Mouse (Mus musculus) kidney, postnatal 0 days (tissue): Measurements from ENCODE around the gene Rsph10b. TPM values are rescaled to one million over a fixed set of nuclear protein-coding genes. Genes with fewer than 3 reads are reported as not detected.
A peak's percentile ranks its signal among the peaks of the same experiment; 100 is the strongest.

Experiments used
- ATAC-seq: fragments of 200-750 bp; cut with Nextera tagmentation; replicated peaks from 2 replicates; pipeline ENCODE4 v1.8.0; 2017; ENCODE audit warnings: low read depth, moderate number of reproducible peaks, moderate TSS enrichment, moderate library complexity; ENCODE audit not compliant: low FRiP score
- DNase-seq: peaks from one replicate; pipeline ENCODE4 v3.0.0-alpha.2; 2016; ENCODE audit warnings: low spot score
- H3K27ac ChIP-seq: fragments of 300-500 bp; sonication (generic); 2 replicates; pipeline ENCODE4 v1.5.1; 2014; ENCODE audit warnings: mild to moderate bottlenecking
- H3K27me3 ChIP-seq: fragments of 300-500 bp; sonication (generic); 2 replicates; pipeline ENCODE4 v1.6.1; 2014; ENCODE audit warnings: low read length, mixed read lengths; ENCODE audit not compliant: insufficient read depth
- H3K36me3 ChIP-seq: fragments of 300-500 bp; sonication (generic); 2 replicates; pipeline ENCODE4 v1.6.1; 2014; ENCODE audit warnings: low read length, mixed read lengths; ENCODE audit not compliant: insufficient read depth
- H3K4me1 ChIP-seq: fragments of 300-500 bp; sonication (generic); replicated peaks from 2 replicates; pipeline ENCODE4 v1.6.1; 2014; ENCODE audit warnings: antibody characterized with exemption, low read length, mixed read lengths; ENCODE audit not compliant: insufficient read depth
- H3K4me2 ChIP-seq: fragments of 300-500 bp; sonication (generic); 2 replicates; pipeline ENCODE4 v1.6.1; 2014; ENCODE audit warnings: mild to moderate bottlenecking, low read length, moderate library complexity, mixed read lengths
- H3K4me3 ChIP-seq: fragments of 300-500 bp; sonication (generic); replicated peaks from 2 replicates; pipeline ENCODE4 v1.5.1; 2014; ENCODE audit warnings: low read depth, low read length
- H3K9ac ChIP-seq: fragments of 300-500 bp; sonication (generic); 2 replicates; pipeline ENCODE4 v1.6.1; 2014; ENCODE audit warnings: low read depth, low read length
- H3K9me3 ChIP-seq: fragments of 300-500 bp; sonication (generic); replicated peaks from 2 replicates; pipeline ENCODE4 v1.6.1; 2016; ENCODE audit warnings: low read length, inconsistent platforms, mixed read lengths
- CTCF ChIP-seq: IDR thresholded peaks from 2 replicates; pipeline ENCODE4 v1.5.1; 2016; ENCODE audit warnings: antibody characterized with exemption, low read depth, mild to moderate bottlenecking, moderate library complexity
- WGBS: fragments of 180-500 bp; shearing (Covaris S2); extraction: QIAGEN DNeasy Blood & Tissue Kit; methylation state at CpG from one replicate; pipeline ENCODE4 v1.1.7; 2014; 5-methylcytosine and 5-hydroxymethylcytosine counted together
- polyA plus RNA-seq: library from polyadenylated mRNA; unstranded; fragments of >200 nt; fragmentation: Nextera tagmentation; extraction: Ambion mirVana; gene quantifications from 2 replicates; pipeline ENCODE4 v1.2.1, GENCODE M21; 2015

Gene Rsph10b
- polyA plus RNA-seq, 1 experiment from 2014 or later: 1.8 TPM

- Histone ChIP-seq H3K9me3 (no peaks in the 10 kb centered on the region), H3K36me3 (peaks cover 20% of the 10 kb centered on the region), H3K27ac (no peak overlapping the region), H3K9ac (no peak overlapping the region), H3K4me1 (no peaks in the 10 kb centered on the region), H3K27me3 (no peaks in the 10 kb centered on the region), H3K4me3 (no peak overlapping the region), H3K4me2 (peak overlapping the region; percentile 58; the same call in 1 of the 2 replicates)
- DNase-seq: no peak
- no peak for TF ChIP-seq CTCF
- WGBS: 67% methylated on average over 3 of the region's 3 CpGs
- ATAC-seq: peak; percentile 5; the same call in 1 of the 2 replicates
Observed at GRCm38 (mm10) chr5:144015312-144015650, 82.4 kb downstream of the Rsph10b start.

- no peak overlapping the region for H3K4me3 ChIP-seq
Observed at GRCm38 (mm10) chr5:144015845-144016244, 83.0 kb downstream of the Rsph10b start.

GRCm38 (mm10) chr5:144026620-144027263 is 93.9 kb downstream of the Rsph10b start, which contains the start of gene Ocm:
Gene Ocm (minus strand): TSS chr5:144026670.
- WGBS: 58% methylated on average over 11 of the region's 11 CpGs
- no peak within 1 kb of the TSS for H3K27ac ChIP-seq
- H3K9ac ChIP-seq: no peak within 1 kb of the TSS
- no peaks in the 10 kb centered on the region for H3K4me1 ChIP-seq
- no peak within 1 kb of the TSS for H3K4me2 ChIP-seq
- H3K27me3 ChIP-seq: no peaks in the 10 kb centered on the region
- H3K4me3 ChIP-seq: no peak within 1 kb of the TSS
- no peaks in the 10 kb centered on the region for H3K9me3 ChIP-seq
- no peak for TF ChIP-seq CTCF
- H3K36me3 ChIP-seq: no peaks in the 10 kb centered on the region
- DNase-seq: peak; percentile 32
- ATAC-seq: no peak

More at GRCm38 (mm10) chr5:144015845-144016244, 83.0 kb downstream of the Rsph10b start:
- no peak overlapping the region for H3K27ac ChIP-seq
- no peaks in the 10 kb centered on the region for H3K9me3 ChIP-seq
- no peak for TF ChIP-seq CTCF
- no peak overlapping the region for H3K9ac ChIP-seq
- ATAC-seq (no peak), DNase-seq (no peak)
- no peaks in the 10 kb centered on the region for H3K27me3 ChIP-seq
- WGBS: 49% methylated on average over 9 of the region's 9 CpGs
- H3K4me1 ChIP-seq: no peaks in the 10 kb centered on the region
- H3K36me3 ChIP-seq: peaks cover 15% of the 10 kb centered on the region
- no peak overlapping the region for H3K4me2 ChIP-seq

GRCm38 (mm10) chr5:144032491-144032890 is 99.7 kb downstream of the Rsph10b start:
- Histone ChIP-seq H3K9me3 (no peaks in the 10 kb centered on the region), H3K36me3 (no peaks in the 10 kb centered on the region), H3K9ac (no peak overlapping the region), H3K4me2 (no peak overlapping the region), H3K27ac (no peak overlapping the region), H3K27me3 (no peaks in the 10 kb centered on the region), H3K4me3 (no peak overlapping the region), H3K4me1 (no peaks in the 10 kb centered on the region)
- ATAC-seq (no peak; the same call in 1 of the 2 replicates), DNase-seq (peak; percentile 81)
- WGBS: 37% methylated on average over 7 of the region's 7 CpGs
- no peak for TF ChIP-seq CTCF

GRCm38 (mm10) chr5:144034567-144034966 is 101.7 kb downstream of the Rsph10b start:
- TF ChIP-seq CTCF: no peak
- H3K36me3 ChIP-seq: no peaks in the 10 kb centered on the region
- H3K27ac ChIP-seq: no peak overlapping the region
- 59% methylated on average over 7 of the region's 7 CpGs for WGBS
- H3K4me2 ChIP-seq: no peak overlapping the region
- no peak for DNase-seq
- no peak overlapping the region for H3K9ac ChIP-seq
- no peaks in the 10 kb centered on the region for H3K9me3 ChIP-seq
- no peak overlapping the region for H3K4me3 ChIP-seq
- no peaks in the 10 kb centered on the region for H3K27me3 ChIP-seq
- no peak for ATAC-seq
- H3K4me1 ChIP-seq: no peaks in the 10 kb centered on the region

Other genes with a start within 250 kb of the Rsph10b start
- 12.9 and 13.1 TPM in 2 replicates for gene Usp42, start 200.8 kb upstream of the Rsph10b start, polyA plus RNA-seq
- 32.4 and 34.1 TPM in 2 replicates for gene Eif2ak1, start 115.2 kb upstream of the Rsph10b start, polyA plus RNA-seq
- 0.22 and 0.29 TPM in 2 replicates for gene Ankrd61, start 35.4 kb upstream of the Rsph10b start, polyA plus RNA-seq
- 76.6 and 81.9 TPM in 2 replicates for gene Aimp2, start 23.2 kb upstream of the Rsph10b start, polyA plus RNA-seq
- 14.8 and 16.7 TPM in 2 replicates for gene Pms2, start 23.1 kb upstream of the Rsph10b start, polyA plus RNA-seq
- 0.22 and 0.78 TPM in 2 replicates for gene Gm42421, start 4.9 kb upstream of the Rsph10b start, polyA plus RNA-seq
- gene Ccz1, start 81.8 kb downstream of the Rsph10b start, polyA plus RNA-seq: 78.5 and 78.9 TPM in 2 replicates
- gene Ocm, start 93.6 kb downstream of the Rsph10b start, polyA plus RNA-seq: 4.5 and 5.9 TPM in 2 replicates
- gene Lmtk2, start 167.4 kb downstream of the Rsph10b start, polyA plus RNA-seq: 4.9 and 5.1 TPM in 2 replicates